Mouse (Mus musculus): ENCODE data around the gene St8sia2.

GRCm38 (mm10) chr7:73938046-73938810 is 75.3 kb downstream of the St8sia2 start:
- TF ChIP-seq CTCF (IDR thresholded peaks at IDR 0.05; ENCODE audit: extremely low read depth, insufficient read depth, insufficient read length, insufficient replicate concordance) (no peak), POLR2A (IDR thresholded peaks at IDR 0.05; ENCODE audit: low read depth, low read length) (no peak)

Measured in spleen, adult 2 months (tissue).